Mouse (Mus musculus) heart, postnatal 0 days (tissue): ENCODE results near the gene Ror2.

Experiments
- CTCF ChIP-seq: IDR thresholded peaks from 2 replicates; pipeline ENCODE4 v1.5.1; 2016; ENCODE audit warnings: antibody characterized with exemption, control low read depth, low read depth
- EP300 ChIP-seq: IDR thresholded peaks from 2 replicates; pipeline ENCODE4 v1.6.1; 2016; ENCODE audit warnings: antibody characterized with exemption, low read depth

GRCm38 (mm10) chr13:53305256-53305655 lies 19.3 kb upstream of the Ror2 start:
- TF ChIP-seq CTCF (no peak), EP300 (no peak)
